19 mouse cellular contexts compared by ENCODE assay signal in the genomic region with DNA sequence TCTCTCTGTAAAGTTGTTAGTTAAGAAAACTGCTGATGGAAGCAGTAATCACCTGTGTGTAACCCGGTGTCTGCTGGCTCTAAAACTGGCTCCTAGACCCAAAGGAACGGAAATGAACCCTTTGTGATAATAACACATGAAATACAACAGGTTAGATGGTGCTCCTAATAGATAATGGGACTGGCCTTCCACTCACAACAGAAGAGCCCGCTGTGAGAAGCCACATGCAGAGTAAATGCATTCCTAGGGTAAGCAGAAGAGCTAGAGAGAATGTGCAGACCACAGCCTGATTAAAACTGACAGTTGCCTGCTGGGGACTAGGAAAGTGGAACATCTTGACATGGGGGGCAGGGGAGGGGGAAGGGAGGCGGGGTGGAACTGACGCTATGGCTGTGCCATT. TPM values are rescaled to one million over a fixed set of nuclear protein-coding genes. Genes with fewer than 3 reads are reported as not detected.
DNase-seq lines count a peak whose midpoint lies in the region; ATAC-seq and TF ChIP-seq lines count a peak whose summit lies in the region.
"Had no signal": no experiment of that assay in that cellular context is flagged by ENCODE, and none has a peak within 500 bp of the region (broad histone marks: within the 10 kb centered on the region; RNA-seq: fewer than 3 reads in every experiment).

No protein-coding gene starts in this region.

- H3K27ac ChIP-seq in midbrain, postnatal 0 days (ENCODE audit: low read depth, low read length), result no peak overlapping the region
- H3K27ac ChIP-seq in midbrain, embryonic 11.5 days (ENCODE audit: low read depth, low read length), result no peak overlapping the region
- no peak overlapping the region for H3K27ac ChIP-seq in liver, embryonic 12.5 days
- H3K27ac ChIP-seq: embryonic facial prominence, embryonic 15.5 days; limb, embryonic 15.5 days; midbrain, embryonic 10.5 days; stomach, embryonic 15.5 days had no signal

- ATAC-seq in midbrain, postnatal 0 days (ENCODE audit: low FRiP score), result no peak
- ATAC-seq in midbrain, embryonic 11.5 days (ENCODE audit: low FRiP score), result no peak
- no peak for ATAC-seq in granulocyte monocyte progenitor cell, adult 5-6 weeks (replicated peaks; ENCODE audit: poor library complexity, severe bottlenecking)
- ATAC-seq in liver, embryonic 12.5 days, result no peak
- ATAC-seq: inflammation-experienced regulatory T-cells, adult 6 months; liver, postnatal 0 days had no signal

- no peak overlapping the region for H3K9ac ChIP-seq in midbrain, postnatal 0 days (replicated peaks; ENCODE audit: low read length, poor library complexity, severe bottlenecking)
- no peak overlapping the region for H3K9ac ChIP-seq in midbrain, embryonic 11.5 days (ENCODE audit: low read length)
- H3K9ac ChIP-seq in liver, embryonic 12.5 days, result no peak overlapping the region
- H3K9ac ChIP-seq: embryonic facial prominence, embryonic 15.5 days; heart, embryonic 12.5 days; limb, embryonic 15.5 days; liver, postnatal 0 days; stomach, embryonic 15.5 days had no signal

- no peaks in the 10 kb centered on the region for H3K9me3 ChIP-seq in midbrain, postnatal 0 days (ENCODE audit: low read length)
- H3K9me3 ChIP-seq in midbrain, embryonic 11.5 days (ENCODE audit: control insufficient read depth, low read length), result no peaks in the 10 kb centered on the region
- no peaks in the 10 kb centered on the region for H3K9me3 ChIP-seq in liver, embryonic 12.5 days (replicated peaks)
- H3K9me3 ChIP-seq: embryonic facial prominence, embryonic 15.5 days; heart, embryonic 12.5 days; limb, embryonic 15.5 days; midbrain, embryonic 10.5 days; stomach, embryonic 15.5 days had no signal

- DNase-seq in midbrain, postnatal 0 days (ENCODE audit: low spot score), result peak; percentile 78
- DNase-seq in midbrain, embryonic 11.5 days (ENCODE audit: low spot score, missing footprints), result no peak
- peak; percentile 76 to 89 for DNase-seq in cerebellum, adult 18-20 months
- DNase-seq in cerebellum, postnatal 36 days, result peak; percentile 77 to 80
- no peak for DNase-seq in adrenal gland, postnatal 4 days (ENCODE audit: low spot score in 2 of 2)
- DNase-seq: adrenal gland, adult 2 months; gastrocnemius, postnatal 14 days; kidney, adult 8-10 months; kidney, postnatal 25 days; liver, postnatal 0 days; thymus, adult 2 months had no signal

- no peaks in the 10 kb centered on the region for H3K27me3 ChIP-seq in midbrain, postnatal 0 days (ENCODE audit: insufficient read depth, low read length)
- H3K27me3 ChIP-seq in midbrain, embryonic 11.5 days (ENCODE audit: control insufficient read depth, insufficient read depth, low read length), result no peaks in the 10 kb centered on the region
- H3K27me3 ChIP-seq in liver, embryonic 12.5 days (replicated peaks), result no peaks in the 10 kb centered on the region
- H3K27me3 ChIP-seq: embryonic facial prominence, embryonic 15.5 days; heart, embryonic 12.5 days; limb, embryonic 15.5 days; stomach, embryonic 15.5 days had no signal

- H3K4me2 ChIP-seq in midbrain, postnatal 0 days (ENCODE audit: low read depth, low read length, poor library complexity, severe bottlenecking), result no peak overlapping the region
- no peak overlapping the region for H3K4me2 ChIP-seq in midbrain, embryonic 11.5 days
- H3K4me2 ChIP-seq in liver, embryonic 12.5 days, result no peak overlapping the region
- H3K4me2 ChIP-seq: embryonic facial prominence, embryonic 15.5 days; heart, embryonic 12.5 days; limb, embryonic 15.5 days; stomach, embryonic 15.5 days had no signal

- H3K36me3 ChIP-seq in midbrain, postnatal 0 days (ENCODE audit: insufficient read depth, low read length), result 0 out of 2 replicates have a peak, but pooled peaks cover 3% of the 10 kb centered on the region
- no peaks in the 10 kb centered on the region for H3K36me3 ChIP-seq in midbrain, embryonic 11.5 days (ENCODE audit: control insufficient read depth, insufficient read depth, low read length)
- no peaks in the 10 kb centered on the region for H3K36me3 ChIP-seq in liver, embryonic 12.5 days
- H3K36me3 ChIP-seq: embryonic facial prominence, embryonic 15.5 days; heart, embryonic 12.5 days; limb, embryonic 15.5 days; midbrain, embryonic 10.5 days; stomach, embryonic 15.5 days had no signal

- WGBS in midbrain, postnatal 0 days, result 42% methylated on average over 5 of the region's 5 CpGs
- WGBS in midbrain, embryonic 11.5 days, result 58% methylated on average over 5 of the region's 5 CpGs
- 17% methylated on average over 5 of the region's 5 CpGs for WGBS in liver, embryonic 12.5 days (ENCODE audit: insufficient replicate concordance)

- H3K4me3 ChIP-seq in midbrain, postnatal 0 days (ENCODE audit: low read depth, low read length), result no peak overlapping the region
- no peak overlapping the region for H3K4me3 ChIP-seq in midbrain, embryonic 11.5 days (ENCODE audit: low read depth, low read length)
- no peak overlapping the region for H3K4me3 ChIP-seq in liver, embryonic 12.5 days
- H3K4me3 ChIP-seq: embryonic facial prominence, embryonic 15.5 days; heart, embryonic 12.5 days; limb, embryonic 15.5 days; midbrain, embryonic 10.5 days; stomach, embryonic 15.5 days had no signal

- H3K4me1 ChIP-seq in midbrain, postnatal 0 days (ENCODE audit: insufficient read depth, low read length), result no peaks in the 10 kb centered on the region
- H3K4me1 ChIP-seq in midbrain, embryonic 11.5 days (ENCODE audit: control insufficient read depth, insufficient read depth, low read length), result no peaks in the 10 kb centered on the region
- no peaks in the 10 kb centered on the region for H3K4me1 ChIP-seq in liver, embryonic 12.5 days
- H3K4me1 ChIP-seq: embryonic facial prominence, embryonic 15.5 days; limb, embryonic 15.5 days; stomach, embryonic 15.5 days had no signal

- no peak for TF ChIP-seq CTCF in midbrain, postnatal 0 days (IDR thresholded peaks at IDR 0.05)

RNA-seq across cellular contexts. Expression of gene Diras2, which starts 18.7 kb away (rescaled TPM):
- 57.1 and 68.2 TPM in 2 replicates for total RNA-seq in midbrain, postnatal 0 days (2014; rRNA removed)
- 6.8 and 7.0 TPM in 2 replicates for polyA plus RNA-seq in midbrain, postnatal 0 days (2015; fragmentation: Nextera tagmentation; extraction: Ambion mirVana)
- polyA plus RNA-seq in midbrain, embryonic 11.5 days (2014; fragmentation: Nextera tagmentation; extraction: Ambion mirVana), result 0.08 and 0.16 TPM in 2 replicates
- 1.4 and 3.8 TPM in 2 replicates for total RNA-seq in granulocyte monocyte progenitor cell, adult 5-6 weeks (2014; fragmentation: Nextera tagmentation)
- 2.7 and 4.5 TPM in 2 replicates for total RNA-seq in granulocyte monocyte progenitor cell, adult 5-6 weeks (2017)
- total RNA-seq in adrenal gland, postnatal 4 days (2021), result 1 to 10 TPM; 8.5 to 9.8 TPM
- polyA plus RNA-seq in liver, embryonic 12.5 days (2016; fragmentation: Nextera tagmentation; extraction: Ambion mirVana), result 0.10 and 0.12 TPM in 2 replicates
- polyA plus RNA-seq: inflammation-experienced regulatory T-cells, adult 6 months had no signal

Comparison
In these comparisons a context has a peak if more than half of its experiments do, and no peak if none do; other contexts are left out.
1. DNase-seq: peak in midbrain, postnatal 0 days (single experiment), cerebellum, adult 18-20 months (2 of 2) and cerebellum, postnatal 36 days (2 of 2); none in midbrain, embryonic 11.5 days (single experiment) and adrenal gland, postnatal 4 days (0 of 2).